ENCODE assay signal across 29 mouse cellular contexts in the genomic region with DNA sequence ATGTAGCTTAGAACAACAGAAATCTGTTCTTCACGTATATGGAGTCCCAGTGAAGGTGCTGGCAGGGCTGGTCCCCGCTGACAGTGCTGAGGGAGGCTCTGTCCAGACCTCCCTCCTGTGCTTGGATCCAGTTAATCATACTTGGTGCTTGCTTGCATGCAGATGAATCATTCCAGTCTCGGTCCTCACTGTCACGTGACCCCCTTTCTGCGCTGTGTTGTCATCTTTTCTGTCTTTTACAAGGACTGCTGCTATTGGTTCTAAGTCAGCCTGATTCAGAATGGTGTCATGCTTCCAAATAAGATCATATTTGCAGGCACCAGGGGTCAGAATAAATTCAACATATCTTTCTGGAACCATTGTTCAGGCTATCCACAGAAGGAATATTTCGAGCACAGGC. TPM values are rescaled to one million over a fixed set of nuclear protein-coding genes. Genes with fewer than 3 reads are reported as not detected.
"Had no signal": no experiment of that assay in that cellular context is flagged by ENCODE, and none has a peak within 500 bp of the region (broad histone marks: within the 10 kb centered on the region; RNA-seq: fewer than 3 reads in every experiment).

No protein-coding gene starts in this region.

- H3K27me3 ChIP-seq: limb, embryonic 15.5 days; midbrain, embryonic 12.5 days; midbrain, embryonic 15.5 days; neural tube, embryonic 13.5 days had no signal

- DNase-seq: kidney, adult 9 months; kidney, postnatal 14 days; kidney, postnatal 4 days; left cerebral cortex, postnatal 4 days; liver, postnatal 0 days; lung, embryonic 14.5 days; retina, postnatal 1 day; thymus, postnatal 25 days had no signal

- ATAC-seq: liver, postnatal 0 days; midbrain, embryonic 15.5 days had no signal

RNA-seq across cellular contexts. Expression of gene Golt1a, which starts 17.7 kb away (rescaled TPM):
- total RNA-seq: layer of hippocampus, adult 18-20 months; layer of hippocampus, postnatal 14 days; megakaryocyte, adult 5-6 weeks; neutrophil, adult 5-6 weeks had no signal
- polyA plus RNA-seq: limb, embryonic 12.5 days; limb, embryonic 15.5 days; macrophage; midbrain, embryonic 12.5 days; midbrain, embryonic 15.5 days; neural tube, embryonic 13.5 days; spleen, adult 2 months; testis, adult 2 months; thymus, postnatal 0 days had no signal

RNA-seq across cellular contexts. Expression of gene Kiss1, which starts 29.8 kb away (rescaled TPM):
- total RNA-seq: layer of hippocampus, adult 18-20 months; layer of hippocampus, postnatal 14 days; left cerebral cortex, adult 8-10 months; left cerebral cortex, postnatal 4 days; megakaryocyte, adult 5-6 weeks; neutrophil, adult 5-6 weeks had no signal
- polyA plus RNA-seq: kidney, embryonic 16.5 days; limb, embryonic 12.5 days; limb, embryonic 15.5 days; liver, embryonic 11.5 days; liver, embryonic 14.5 days; liver, postnatal 0 days; macrophage; midbrain, embryonic 12.5 days; midbrain, embryonic 15.5 days; neural tube, embryonic 13.5 days; small intestine, adult 2 months; spleen, adult 2 months; stomach, embryonic 16.5 days; urinary bladder, adult 2 months had no signal

RNA-seq across cellular contexts. Expression of gene Ren1, which starts 58.4 kb away (rescaled TPM):
- total RNA-seq: left cerebral cortex, adult 8-10 months; left cerebral cortex, postnatal 14 days; left cerebral cortex, postnatal 4 days; megakaryocyte, adult 5-6 weeks; neutrophil, adult 5-6 weeks had no signal
- polyA plus RNA-seq: limb, embryonic 12.5 days; macrophage; midbrain, embryonic 12.5 days; midbrain, embryonic 15.5 days; spleen, adult 2 months had no signal
